Mouse (Mus musculus): Measurements from ENCODE around the gene C1qbp.

- TF ChIP-seq CTCF (IDR thresholded peaks at IDR 0.05; ENCODE audit: low read depth) (no peak), EP300 (IDR thresholded peaks at IDR 0.05; ENCODE audit: low read depth) (no peak)
These were observed 7.6 kb downstream of the C1qbp start for GRCm38 (mm10) chr11:70975193-70975592.
